Mouse (Mus musculus) liver, adult 10 weeks (tissue): Measurements from ENCODE around the gene Gm2163. TPM values are rescaled to one million over a fixed set of nuclear protein-coding genes. Genes with fewer than 3 reads are reported as not detected.

Experiments
- polyA plus RNA-seq: library from polyadenylated mRNA; stranded (reverse); fragments of 350-450 nt; fragmentation: Illumina TruSeq; extraction: RNeasy Lipid Tissue Mini Kit (QIAGEN cat#74804); gene quantifications from one replicate; pipeline ENCODE4 v1.2.3, GENCODE M21; 2014; ENCODE audit warnings: low read depth, low replicate concordance

Gene Gm2163
- polyA plus RNA-seq = not detected

GRCm38 (mm10) chr4:42466452-42466851, at the start of gene Gm2163:
Gm2163 (plus strand) TSS chr4:42466752.

GRCm38 (mm10) chr4:42439078-42439477, 27.5 kb upstream of the Gm2163 start, which contains the start of gene Gm21586:
Gm21586 (plus strand) TSS chr4:42439378.

GRCm38 (mm10) chr4:42528075-42528474, 61.5 kb downstream of the Gm2163 start, which contains the start of gene Fam205a2:
Fam205a2 (minus strand) TSS chr4:42528175.

GRCm38 (mm10) chr4:42611895-42612294, 145.3 kb downstream of the Gm2163 start, which contains the start of gene Gm10591:
Gm10591 (plus strand) TSS chr4:42612195.

GRCm38 (mm10) chr4:42629419-42629818, 162.9 kb downstream of the Gm2163 start, which contains the start of gene Gm2564:
Gm2564 (plus strand) TSS chr4:42629719.

Other genes starting within 250 kb of the Gm2163 start
- gene Gm10600, start 226.1 kb upstream of the Gm2163 start, polyA plus RNA-seq = 0.37 TPM
- not detected for gene Ccl21b, start 211.0 kb upstream of the Gm2163 start, polyA plus RNA-seq
- gene Gm21953, start 172.5 kb upstream of the Gm2163 start, polyA plus RNA-seq = not detected
- gene Fam205a3, start 148.4 kb upstream of the Gm2163 start, polyA plus RNA-seq = not detected
- not detected for gene Gm21586, start 27.4 kb upstream of the Gm2163 start, polyA plus RNA-seq
- gene Fam205a2, start 61.4 kb downstream of the Gm2163 start, polyA plus RNA-seq = not detected
- not detected for gene Gm10591, start 145.4 kb downstream of the Gm2163 start, polyA plus RNA-seq
- not detected for gene Gm2564, start 163.0 kb downstream of the Gm2163 start, polyA plus RNA-seq
- not detected for gene Ccl27b, start 188.5 kb downstream of the Gm2163 start, polyA plus RNA-seq
- gene Il11ra2, start 195.1 kb downstream of the Gm2163 start, polyA plus RNA-seq = not detected